Mouse (Mus musculus) liver (tissue): ENCODE results near the gene Adcy5.
A peak's percentile ranks its signal among the peaks of the same experiment; 100 is the strongest.

Experiments
- DNase-seq: peaks from one replicate; pipeline ENCODE4 v3.0.0-alpha.2; 2020; ENCODE audit warnings: mixed read lengths

Gene Adcy5

GRCm38 (mm10) chr16:35156832-35157231 lies 2.2 kb downstream of the Adcy5 start:
- DNase-seq: no peak

GRCm38 (mm10) chr16:35159532-35159931 lies 4.9 kb downstream of the Adcy5 start:
- DNase-seq: peak; percentile 13

- DNase-seq: no peak
Measured at GRCm38 (mm10) chr16:35159991-35160390, 5.3 kb downstream of the Adcy5 start.

GRCm38 (mm10) chr16:35164361-35165224 lies 9.9 kb downstream of the Adcy5 start:
- no peak for DNase-seq

- DNase-seq: no peak
Measured at GRCm38 (mm10) chr16:35165361-35165760, 10.7 kb downstream of the Adcy5 start.

GRCm38 (mm10) chr16:35165788-35166187 lies 11.1 kb downstream of the Adcy5 start:
- no peak for DNase-seq

- no peak for DNase-seq
Measured at GRCm38 (mm10) chr16:35169431-35169830, 14.8 kb downstream of the Adcy5 start.

GRCm38 (mm10) chr16:35172195-35172594 lies 17.5 kb downstream of the Adcy5 start:
- DNase-seq: no peak

GRCm38 (mm10) chr16:35178516-35178915 lies 23.8 kb downstream of the Adcy5 start:
- DNase-seq: no peak

- DNase-seq: no peak
Measured at GRCm38 (mm10) chr16:35179082-35179481, 24.4 kb downstream of the Adcy5 start.

GRCm38 (mm10) chr16:35183161-35183560 lies 28.5 kb downstream of the Adcy5 start:
- DNase-seq: no peak

GRCm38 (mm10) chr16:35188111-35188510 lies 33.4 kb downstream of the Adcy5 start:
- no peak for DNase-seq

GRCm38 (mm10) chr16:35189420-35190141 lies 34.9 kb downstream of the Adcy5 start:
- no peak for DNase-seq

- no peak for DNase-seq
Measured at GRCm38 (mm10) chr16:35190777-35191176, 36.1 kb downstream of the Adcy5 start.

GRCm38 (mm10) chr16:35191271-35191670 lies 36.6 kb downstream of the Adcy5 start:
- no peak for DNase-seq

GRCm38 (mm10) chr16:35192471-35192870 lies 37.8 kb downstream of the Adcy5 start:
- no peak for DNase-seq

- no peak for DNase-seq
Measured at GRCm38 (mm10) chr16:35193357-35193756, 38.7 kb downstream of the Adcy5 start.

GRCm38 (mm10) chr16:35199721-35200431 lies 45.2 kb downstream of the Adcy5 start:
- DNase-seq: no peak

GRCm38 (mm10) chr16:35200432-35201142 lies 45.9 kb downstream of the Adcy5 start:
- DNase-seq: no peak

- DNase-seq: no peak
Measured at GRCm38 (mm10) chr16:35201281-35201680, 46.6 kb downstream of the Adcy5 start.

- no peak for DNase-seq
Measured at GRCm38 (mm10) chr16:35203511-35203910, 48.8 kb downstream of the Adcy5 start.

- no peak for DNase-seq
Measured at GRCm38 (mm10) chr16:35205681-35206080, 51.0 kb downstream of the Adcy5 start.

GRCm38 (mm10) chr16:35206426-35206825 lies 51.7 kb downstream of the Adcy5 start:
- no peak for DNase-seq
